Mouse (Mus musculus): Measurements from ENCODE around the gene Txndc15. TPM values are rescaled to one million over a fixed set of nuclear protein-coding genes. Genes with fewer than 3 reads are reported as not detected.

Txndc15 gene
- total and polyA plus RNA-seq, 3 experiments, result 11.6 to 36.8 (median 14.0) TPM

- H3K9me3 ChIP-seq (replicated peaks), result no peaks in the 10 kb centered on the region
- H3K4me3 ChIP-seq (ENCODE audit: low read depth, low read length), result no peak overlapping the region
- DNase-seq (ENCODE audit: low spot score), result no peak
- peaks cover 11% of the 10 kb centered on the region for H3K36me3 ChIP-seq (replicated peaks)
- H3K4me1 ChIP-seq (ENCODE audit: insufficient read depth, low read depth, low read length), result peaks cover 9% of the 10 kb centered on the region
- TF ChIP-seq POLR2AphosphoS5 (IDR thresholded peaks at IDR 0.05; ENCODE audit: insufficient replicate concordance, low read depth, low read length), result no peak
- no peaks in the 10 kb centered on the region for H3K27me3 ChIP-seq (ENCODE audit: insufficient read depth, low read length)
- no peak for ATAC-seq (ENCODE audit: extremely low read depth, insufficient number of reproducible peaks, low FRiP score, poor library complexity, severe bottlenecking)
Measured at GRCm38 (mm10) chr13:55761486-55761885, 47.0 kb downstream of the Txndc15 start.

GRCm38 (mm10) chr13:55774352-55774751 lies 59.9 kb downstream of the Txndc15 start:
- TF ChIP-seq TAL1 (conservative IDR thresholded peaks at IDR 0.05; ENCODE audit: low read depth, low read length) (no peak), GATA1 (IDR thresholded peaks at IDR 0.05; ENCODE audit: borderline replicate concordance, low read length) (no peak), CTCF (IDR thresholded peaks at IDR 0.05; ENCODE audit: low read depth, low read length) (no peak), POLR2AphosphoS5 (IDR thresholded peaks at IDR 0.05; ENCODE audit: insufficient replicate concordance, low read depth, low read length) (no peak), GATA2 (IDR thresholded peaks at IDR 0.05; ENCODE audit: borderline replicate concordance, low read depth, low read length) (no peak)

GRCm38 (mm10) chr13:55775056-55775455 lies 60.6 kb downstream of the Txndc15 start:
- ATAC-seq (ENCODE audit: extremely low read depth, insufficient number of reproducible peaks, low FRiP score, poor library complexity, severe bottlenecking), result no peak
- no peaks in the 10 kb centered on the region for H3K9me3 ChIP-seq (replicated peaks)
- TF ChIP-seq GATA1 (IDR thresholded peaks at IDR 0.05; ENCODE audit: borderline replicate concordance, low read length) (no peak), TAL1 (conservative IDR thresholded peaks at IDR 0.05; ENCODE audit: low read depth, low read length) (no peak), CTCF (IDR thresholded peaks at IDR 0.05; ENCODE audit: low read depth, low read length) (no peak), GATA2 (IDR thresholded peaks at IDR 0.05; ENCODE audit: borderline replicate concordance, low read depth, low read length) (no peak), POLR2AphosphoS5 (IDR thresholded peaks at IDR 0.05; ENCODE audit: insufficient replicate concordance, low read depth, low read length) (no peak)
- no peaks in the 10 kb centered on the region for H3K4me1 ChIP-seq (ENCODE audit: insufficient read depth, low read depth, low read length)
- DNase-seq (ENCODE audit: low spot score), result no peak
- H3K27me3 ChIP-seq (ENCODE audit: insufficient read depth, low read length), result no peaks in the 10 kb centered on the region
- H3K36me3 ChIP-seq (replicated peaks), result peaks cover 10% of the 10 kb centered on the region
- H3K4me3 ChIP-seq (ENCODE audit: low read depth, low read length), result no peak overlapping the region

More at GRCm38 (mm10) chr13:55774352-55774751, 59.9 kb downstream of the Txndc15 start:
- Histone ChIP-seq H3K9me3 (replicated peaks) (no peaks in the 10 kb centered on the region), H3K27me3 (ENCODE audit: insufficient read depth, low read length) (no peaks in the 10 kb centered on the region), H3K4me3 (ENCODE audit: low read depth, low read length) (no peak overlapping the region), H3K36me3 (replicated peaks) (peaks cover 10% of the 10 kb centered on the region), H3K4me1 (ENCODE audit: insufficient read depth, low read depth, low read length) (no peaks in the 10 kb centered on the region)
- ATAC-seq (ENCODE audit: extremely low read depth, insufficient number of reproducible peaks, low FRiP score, poor library complexity, severe bottlenecking) (no peak), DNase-seq (ENCODE audit: low spot score) (no peak)

Other genes starting within 250 kb of the Txndc15 start
- not detected in 2 replicates for gene Dbn1, start 226.5 kb upstream of the Txndc15 start, total RNA-seq (2014; fragmentation: Nextera tagmentation)
- 0.23 and 0.33 TPM in 2 replicates for gene Dbn1, start 226.5 kb upstream of the Txndc15 start, total RNA-seq (2017)
- 0.25 and 0.30 TPM in 2 replicates for gene Dbn1, start 226.5 kb upstream of the Txndc15 start, polyA plus RNA-seq (2012)
- gene Pdlim7, start 201.0 kb upstream of the Txndc15 start, total RNA-seq (2014; fragmentation: Nextera tagmentation), result 19.9 and 20.0 TPM in 2 replicates
- gene Pdlim7, start 201.0 kb upstream of the Txndc15 start, total RNA-seq (2017), result 8.5 and 13.5 TPM in 2 replicates
- gene Pdlim7, start 201.0 kb upstream of the Txndc15 start, polyA plus RNA-seq (2012), result 52.5 and 61.7 TPM in 2 replicates
- gene Dok3, start 185.4 kb upstream of the Txndc15 start, total RNA-seq (2014; fragmentation: Nextera tagmentation), result 1.6 and 1.7 TPM in 2 replicates
- 8.4 and 8.8 TPM in 2 replicates for gene Dok3, start 185.4 kb upstream of the Txndc15 start, total RNA-seq (2017)
- 11.6 and 14.4 TPM in 2 replicates for gene Dok3, start 185.4 kb upstream of the Txndc15 start, polyA plus RNA-seq (2012)
- gene Ddx41, start 178.0 kb upstream of the Txndc15 start, total RNA-seq (2014; fragmentation: Nextera tagmentation), result 51.5 and 60.8 TPM in 2 replicates
- gene Ddx41, start 178.0 kb upstream of the Txndc15 start, total RNA-seq (2017), result 59.1 and 67.7 TPM in 2 replicates
- 101 and 104 TPM in 2 replicates for gene Ddx41, start 178.0 kb upstream of the Txndc15 start, polyA plus RNA-seq (2012)
- gene Fam193b, start 143.5 kb upstream of the Txndc15 start, total RNA-seq (2014; fragmentation: Nextera tagmentation), result 54.4 and 65.4 TPM in 2 replicates
- 23.3 and 25.8 TPM in 2 replicates for gene Fam193b, start 143.5 kb upstream of the Txndc15 start, total RNA-seq (2017)
- 57.3 and 68.0 TPM in 2 replicates for gene Fam193b, start 143.5 kb upstream of the Txndc15 start, polyA plus RNA-seq (2012)
- 46.5 and 56.7 TPM in 2 replicates for gene Tmed9, start 140.9 kb upstream of the Txndc15 start, total RNA-seq (2014; fragmentation: Nextera tagmentation)
- gene Tmed9, start 140.9 kb upstream of the Txndc15 start, total RNA-seq (2017), result 100 and 102 TPM in 2 replicates
- 149 and 172 TPM in 2 replicates for gene Tmed9, start 140.9 kb upstream of the Txndc15 start, polyA plus RNA-seq (2012)
- gene B4galt7, start 114.8 kb upstream of the Txndc15 start, total RNA-seq (2014; fragmentation: Nextera tagmentation), result 7.4 and 10.6 TPM in 2 replicates
- gene B4galt7, start 114.8 kb upstream of the Txndc15 start, total RNA-seq (2017), result 16.7 and 17.6 TPM in 2 replicates
- 15.2 and 15.4 TPM in 2 replicates for gene B4galt7, start 114.8 kb upstream of the Txndc15 start, polyA plus RNA-seq (2012)
- 27.2 and 27.4 TPM in 2 replicates for gene Caml, start 91.6 kb upstream of the Txndc15 start, total RNA-seq (2014; fragmentation: Nextera tagmentation)
- 33.8 and 37.2 TPM in 2 replicates for gene Caml, start 91.6 kb upstream of the Txndc15 start, total RNA-seq (2017)
- gene Caml, start 91.6 kb upstream of the Txndc15 start, polyA plus RNA-seq (2012), result 24.5 and 25.2 TPM in 2 replicates
- 86.6 and 93.9 TPM in 2 replicates for gene Ddx46, start 79.6 kb upstream of the Txndc15 start, total RNA-seq (2014; fragmentation: Nextera tagmentation)
- gene Ddx46, start 79.6 kb upstream of the Txndc15 start, total RNA-seq (2017), result 92.4 and 129 TPM in 2 replicates
- gene Ddx46, start 79.6 kb upstream of the Txndc15 start, polyA plus RNA-seq (2012), result 29.9 and 38.6 TPM in 2 replicates
- 84.0 and 88.9 TPM in 2 replicates for gene B230219D22Rik, start 21.5 kb upstream of the Txndc15 start, total RNA-seq (2014; fragmentation: Nextera tagmentation)
- gene B230219D22Rik, start 21.5 kb upstream of the Txndc15 start, total RNA-seq (2017), result 58.4 and 64.2 TPM in 2 replicates
- gene B230219D22Rik, start 21.5 kb upstream of the Txndc15 start, polyA plus RNA-seq (2012), result 20.3 and 28.2 TPM in 2 replicates
- 13.1 and 19.2 TPM in 2 replicates for gene Pcbd2, start 12.7 kb downstream of the Txndc15 start, total RNA-seq (2014; fragmentation: Nextera tagmentation)
- gene Pcbd2, start 12.7 kb downstream of the Txndc15 start, total RNA-seq (2017), result 30.3 and 30.9 TPM in 2 replicates
- 43.4 and 59.1 TPM in 2 replicates for gene Pcbd2, start 12.7 kb downstream of the Txndc15 start, polyA plus RNA-seq (2012)
- not detected in 2 replicates for gene Catsper3, start 69.9 kb downstream of the Txndc15 start, total RNA-seq (2014; fragmentation: Nextera tagmentation)
- gene Catsper3, start 69.9 kb downstream of the Txndc15 start, total RNA-seq (2017), result not detected in 2 replicates
- not detected in 2 replicates for gene Catsper3, start 69.9 kb downstream of the Txndc15 start, polyA plus RNA-seq (2012)
- not detected in 2 replicates for gene Pitx1, start 121.5 kb downstream of the Txndc15 start, total RNA-seq (2014; fragmentation: Nextera tagmentation)
- not detected in 2 replicates for gene Pitx1, start 121.5 kb downstream of the Txndc15 start, total RNA-seq (2017)
- gene Pitx1, start 121.5 kb downstream of the Txndc15 start, polyA plus RNA-seq (2012), result not detected in 2 replicates

All from G1E (cell line).